Mouse (Mus musculus): ENCODE measurements around the gene Adora1. TPM values are rescaled to one million over a fixed set of nuclear protein-coding genes. Genes with fewer than 3 reads are reported as not detected.

Gene Adora1
- 0.08 and 0.12 TPM in 2 replicates for polyA plus RNA-seq (2012; rRNA removed)

DNA sequence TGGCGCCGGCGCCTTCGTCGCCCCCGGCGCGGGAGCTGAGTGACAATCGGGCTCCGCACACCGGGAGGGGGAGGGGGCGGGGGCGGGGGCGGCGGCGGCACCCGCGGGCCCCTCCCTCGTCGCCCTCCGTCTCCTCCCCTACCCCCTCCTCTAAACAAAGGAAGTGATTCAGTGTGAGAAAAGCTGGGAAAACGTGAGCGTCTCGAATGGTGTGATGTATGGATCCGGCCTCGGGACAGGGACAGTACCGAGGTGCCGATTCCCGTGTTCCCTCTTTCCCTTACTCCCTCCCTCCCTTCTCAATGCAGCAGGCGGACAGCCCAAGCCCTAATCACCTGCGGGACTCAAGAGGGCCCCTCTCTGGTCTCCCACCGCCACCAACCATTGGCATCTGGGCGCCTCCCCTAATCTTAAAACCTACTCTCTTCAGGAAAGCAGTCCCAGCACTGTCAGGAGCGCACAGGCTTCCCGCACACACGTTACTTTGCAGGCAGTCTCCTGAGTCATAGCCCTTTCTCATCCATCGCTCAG, at the start of gene Adora1:
Gene Adora1, minus strand, starts transcription at position 41 of the 531 bp plus-strand sequence.

GRCm38 (mm10) chr1:134193126-134193525, 42.1 kb downstream of the Adora1 start, which contains the start of gene Mybph:
Gene Mybph, plus strand, starts transcription at chr1:134193448.

GRCm38 (mm10) chr1:134182025-134182424, 53.2 kb downstream of the Adora1 start, which contains the start of gene Chil1:
Gene Chil1, plus strand, starts transcription at chr1:134182176.

Other genes starting within 250 kb of the Adora1 start
- 0.88 and 1.4 TPM in 2 replicates for gene Fmod, start 198.2 kb downstream of the Adora1 start, polyA plus RNA-seq (2012; rRNA removed)
- 37.0 and 48.8 TPM in 2 replicates for gene Btg2, start 156.3 kb downstream of the Adora1 start, polyA plus RNA-seq (2012; rRNA removed)
- 0.07 and 0.12 TPM in 2 replicates for gene Chit1, start 124.2 kb downstream of the Adora1 start, polyA plus RNA-seq (2012; rRNA removed)
- 1.2 and 1.6 TPM in 2 replicates for gene Chil1, start 53.3 kb downstream of the Adora1 start, polyA plus RNA-seq (2012; rRNA removed)
- 0.07 and 2.0 TPM in 2 replicates for gene Mybph, start 42.0 kb downstream of the Adora1 start, polyA plus RNA-seq (2012; rRNA removed)
- 0.13 and 3.1 TPM in 2 replicates for gene Myog, start 54.6 kb upstream of the Adora1 start, polyA plus RNA-seq (2012; rRNA removed)
- gene Ppfia4, start 97.5 kb upstream of the Adora1 start, polyA plus RNA-seq (2012; rRNA removed): 1.1 and 1.3 TPM in 2 replicates
- 33.1 and 35.2 TPM in 2 replicates for gene Tmem183a, start 126.5 kb upstream of the Adora1 start, polyA plus RNA-seq (2012; rRNA removed)
- gene 4933406M09Rik, start 150.5 kb upstream of the Adora1 start, polyA plus RNA-seq (2012; rRNA removed): not detected in 2 replicates
- gene Cyb5r1, start 170.1 kb upstream of the Adora1 start, polyA plus RNA-seq (2012; rRNA removed): 13.1 and 15.8 TPM in 2 replicates
- 54.1 and 63.2 TPM in 2 replicates for gene Adipor1, start 179.9 kb upstream of the Adora1 start, polyA plus RNA-seq (2012; rRNA removed)
- 18.0 and 21.3 TPM in 2 replicates for gene Klhl12, start 220.1 kb upstream of the Adora1 start, polyA plus RNA-seq (2012; rRNA removed)